Comparison of ENCODE assay signal across 8 mouse cellular contexts in genomic region chr19:6275740-6276389, GRCm38 (mm10). TPM values are rescaled to one million over a fixed set of nuclear protein-coding genes. Genes with fewer than 3 reads are reported as not detected.
DNase-seq lines count a peak whose midpoint lies in the region; ATAC-seq and TF ChIP-seq lines count a peak whose summit lies in the region.

No protein-coding gene starts in this region.

- DNase-seq in embryo, embryonic 11 days, result peak; percentile 41
- no peak for DNase-seq in embryo, embryonic 9.5 days (ENCODE audit: extremely low spot score)
- DNase-seq in liver, embryonic 11.5 days (ENCODE audit: low spot score), result no peak
- peak; percentile 81 for DNase-seq in naive thymus-derived CD4-positive, alpha-beta T cell, adult 2 months (ENCODE audit: low read depth)
- DNase-seq in frontal cortex, adult 2 months (ENCODE audit: extremely low spot score in 1 of 2, low spot score in 1 of 2), result no peak
- no peak for DNase-seq in adrenal gland, adult 2 months

- 7% methylated on average over 15 of the region's 15 CpGs for WGBS in forebrain, embryonic 16.5 days
- WGBS in liver, embryonic 11.5 days, result 6% methylated on average over 15 of the region's 15 CpGs

- H3K4me3 ChIP-seq in E14TG2a.4 (replicated peaks; ENCODE audit: low read length), result peak overlapping the region; percentile 98
- H3K4me3 ChIP-seq in forebrain, embryonic 16.5 days (replicated peaks; ENCODE audit: low read length), result peak overlapping the region; percentile 94
- peak overlapping the region; percentile 88 for H3K4me3 ChIP-seq in liver, embryonic 11.5 days (ENCODE audit: low read depth, low read length)

- H3K9me3 ChIP-seq in E14TG2a.4 (ENCODE audit: low read length), result no peaks in the 10 kb centered on the region
- H3K9me3 ChIP-seq in forebrain, embryonic 16.5 days (ENCODE audit: control insufficient read depth, low read length), result no peaks in the 10 kb centered on the region
- H3K9me3 ChIP-seq in liver, embryonic 11.5 days (ENCODE audit: control insufficient read depth, low read length), result no peaks in the 10 kb centered on the region

- ATAC-seq in forebrain, embryonic 16.5 days, result peak; percentile 19; the same call in 1 of the 2 replicates
- no peak; the same call in 1 of the 2 replicates for ATAC-seq in liver, embryonic 11.5 days (replicated peaks; ENCODE audit: low FRiP score)

- TF ChIP-seq CTCF in E14TG2a.4 (conservative IDR thresholded peaks at IDR 0.05; ENCODE audit: low read length), result no peak

- peaks cover 40% of the 10 kb centered on the region for H3K36me3 ChIP-seq in E14TG2a.4 (ENCODE audit: insufficient read depth, low read length)
- H3K36me3 ChIP-seq in forebrain, embryonic 16.5 days (ENCODE audit: control insufficient read depth, insufficient read depth), result peaks cover 2% of the 10 kb centered on the region; the same call in 1 of the 2 replicates
- H3K36me3 ChIP-seq in liver, embryonic 11.5 days (ENCODE audit: control insufficient read depth, insufficient read depth, low read length), result peaks cover 9% of the 10 kb centered on the region; the same call in 1 of the 2 replicates

- H3K9ac ChIP-seq in forebrain, embryonic 16.5 days (replicated peaks; ENCODE audit: low read depth, low read length), result peak overlapping the region; percentile 89
- H3K9ac ChIP-seq in liver, embryonic 11.5 days (ENCODE audit: low read depth, low read length), result peak overlapping the region; percentile 87

- peaks cover 90% of the 10 kb centered on the region for H3K4me1 ChIP-seq in E14TG2a.4 (replicated peaks; ENCODE audit: low read depth, low read length)
- H3K4me1 ChIP-seq in forebrain, embryonic 16.5 days (replicated peaks; ENCODE audit: control insufficient read depth, insufficient read depth, low read length), result peaks cover 37% of the 10 kb centered on the region
- H3K4me1 ChIP-seq in liver, embryonic 11.5 days (replicated peaks; ENCODE audit: control insufficient read depth, insufficient read depth, low read length), result peaks cover 38% of the 10 kb centered on the region

- no peaks in the 10 kb centered on the region for H3K27me3 ChIP-seq in E14TG2a.4 (ENCODE audit: insufficient read depth, low read length)
- no peaks in the 10 kb centered on the region for H3K27me3 ChIP-seq in forebrain, embryonic 16.5 days (replicated peaks; ENCODE audit: control insufficient read depth, insufficient read depth, low read length)
- H3K27me3 ChIP-seq in liver, embryonic 11.5 days (replicated peaks; ENCODE audit: control insufficient read depth, insufficient read depth, low read length), result no peaks in the 10 kb centered on the region

- peak overlapping the region; percentile 70 for H3K27ac ChIP-seq in forebrain, embryonic 16.5 days (ENCODE audit: low read length)
- peak overlapping the region; percentile 83 for H3K27ac ChIP-seq in liver, embryonic 11.5 days (ENCODE audit: low read depth, low read length)

- peak overlapping the region; percentile 100 for H3K4me2 ChIP-seq in forebrain, embryonic 16.5 days (ENCODE audit: low read length)
- peak overlapping the region; percentile 99 for H3K4me2 ChIP-seq in liver, embryonic 11.5 days

RNA-seq across cellular contexts. Expression of gene Ehd1, which starts 0.7 kb away (rescaled TPM):
- 105 and 106 TPM in 2 replicates for polyA plus RNA-seq in forebrain, embryonic 16.5 days (2015; fragmentation: Nextera tagmentation; extraction: Ambion mirVana)
- polyA plus RNA-seq in liver, embryonic 11.5 days (2014; fragmentation: Nextera tagmentation; extraction: Ambion mirVana), result 96.5 and 105 TPM in 2 replicates
- 48.4 and 49.3 TPM in 2 replicates for polyA plus RNA-seq in frontal cortex, adult 2 months (2012; rRNA removed)
- total RNA-seq in adrenal gland, adult 2 months (2021), result 100 to 1,000 TPM; 129 to 133 TPM
- polyA plus RNA-seq in adrenal gland, adult 2 months (2012; rRNA removed), result 470 and 474 TPM in 2 replicates

RNA-seq across cellular contexts. Expression of gene Cdc42bpg, which starts 30.4 kb away (rescaled TPM):
- polyA plus RNA-seq in forebrain, embryonic 16.5 days (2015; fragmentation: Nextera tagmentation; extraction: Ambion mirVana), result 0.52 and 1.1 TPM in 2 replicates
- 0.26 and 1.2 TPM in 2 replicates for polyA plus RNA-seq in liver, embryonic 11.5 days (2014; fragmentation: Nextera tagmentation; extraction: Ambion mirVana)
- 3.2 and 3.3 TPM in 2 replicates for polyA plus RNA-seq in frontal cortex, adult 2 months (2012; rRNA removed)
- 10 to 100 TPM; 14.4 to 24.6 TPM for total RNA-seq in adrenal gland, adult 2 months (2021)
- 23.7 and 26.6 TPM in 2 replicates for polyA plus RNA-seq in adrenal gland, adult 2 months (2012; rRNA removed)

RNA-seq across cellular contexts. Expression of gene Atg2a, which starts 34.4 kb away (rescaled TPM):
- polyA plus RNA-seq in forebrain, embryonic 16.5 days (2015; fragmentation: Nextera tagmentation; extraction: Ambion mirVana), result 11.2 and 13.1 TPM in 2 replicates
- polyA plus RNA-seq in liver, embryonic 11.5 days (2014; fragmentation: Nextera tagmentation; extraction: Ambion mirVana), result 10.4 and 13.5 TPM in 2 replicates
- polyA plus RNA-seq in frontal cortex, adult 2 months (2012; rRNA removed), result 29.3 and 31.2 TPM in 2 replicates
- total RNA-seq in adrenal gland, adult 2 months (2021), result 10 to 100 TPM; 31.0 to 36.0 TPM
- 105 and 108 TPM in 2 replicates for polyA plus RNA-seq in adrenal gland, adult 2 months (2012; rRNA removed)

RNA-seq across cellular contexts. Expression of gene Ppp2r5b, which starts 40.2 kb away (rescaled TPM):
- polyA plus RNA-seq in forebrain, embryonic 16.5 days (2015; fragmentation: Nextera tagmentation; extraction: Ambion mirVana), result 106 and 117 TPM in 2 replicates
- 10.5 and 12.0 TPM in 2 replicates for polyA plus RNA-seq in liver, embryonic 11.5 days (2014; fragmentation: Nextera tagmentation; extraction: Ambion mirVana)
- polyA plus RNA-seq in frontal cortex, adult 2 months (2012; rRNA removed), result 137 and 141 TPM in 2 replicates
- 100 to 1,000 TPM in 1 of 2 experiments, 10 to 100 TPM in 1; 87.1 to 123 TPM for total RNA-seq in adrenal gland, adult 2 months (2021)
- 247 and 266 TPM in 2 replicates for polyA plus RNA-seq in adrenal gland, adult 2 months (2012; rRNA removed)

RNA-seq across cellular contexts. Expression of gene Gpha2, which starts 49.7 kb away (rescaled TPM):
- polyA plus RNA-seq in forebrain, embryonic 16.5 days (2015; fragmentation: Nextera tagmentation; extraction: Ambion mirVana), result not detected in 2 replicates
- polyA plus RNA-seq in liver, embryonic 11.5 days (2014; fragmentation: Nextera tagmentation; extraction: Ambion mirVana), result 0.70 TPM in 1 of 2 replicates, not detected in the other
- not detected in 2 replicates for polyA plus RNA-seq in frontal cortex, adult 2 months (2012; rRNA removed)
- total RNA-seq in adrenal gland, adult 2 months (2021), result 10 to 100 TPM; 18.7 to 23.7 TPM
- 237 and 302 TPM in 2 replicates for polyA plus RNA-seq in adrenal gland, adult 2 months (2012; rRNA removed)

Comparison
In these comparisons a context has a peak if more than half of its experiments do, and no peak if none do; other contexts are left out.
1. DNase-seq: peak in embryo, embryonic 11 days (single experiment) and naive thymus-derived CD4-positive, alpha-beta T cell, adult 2 months (single experiment); none in embryo, embryonic 9.5 days (single experiment), liver, embryonic 11.5 days (single experiment), frontal cortex, adult 2 months (0 of 2) and adrenal gland, adult 2 months (single experiment).
2. Peak in every context shown above with its lines, with median percentiles within 50 percentile points of each other: H3K4me3 ChIP-seq.